Mouse (Mus musculus) G1E (cell line): ENCODE data around the gene Ldah.

Experiments used
- CTCF ChIP-seq: IDR thresholded peaks from 2 replicates; pipeline ENCODE4 v1.5.1; 2012; ENCODE audit warnings: low read depth, low read length, inconsistent platforms, mixed read lengths
- GATA1 ChIP-seq: IDR thresholded peaks from 2 replicates; pipeline ENCODE4 v1.6.1; 2012; ENCODE audit warnings: borderline replicate concordance, low read length, inconsistent platforms, mixed read lengths
- POLR2AphosphoS5 ChIP-seq: IDR thresholded peaks from 2 replicates; pipeline ENCODE4 v1.6.1; 2012; ENCODE audit warnings: low read depth, low read length, inconsistent platforms; ENCODE audit not compliant: insufficient replicate concordance
- TAL1 ChIP-seq: conservative IDR thresholded peaks from 2 replicates; pipeline ENCODE4 v1.6.1; 2012; ENCODE audit warnings: low read depth, low read length, inconsistent platforms, mixed read lengths

GRCm38 (mm10) chr12:8180921-8181320 is 27.0 kb upstream of the Ldah start:
- TF ChIP-seq CTCF: no peak
- no peak for TF ChIP-seq TAL1
- no peak for TF ChIP-seq GATA1
- no peak for TF ChIP-seq POLR2AphosphoS5
